Mouse (Mus musculus): ENCODE data around the gene Slc25a53.

DNA sequence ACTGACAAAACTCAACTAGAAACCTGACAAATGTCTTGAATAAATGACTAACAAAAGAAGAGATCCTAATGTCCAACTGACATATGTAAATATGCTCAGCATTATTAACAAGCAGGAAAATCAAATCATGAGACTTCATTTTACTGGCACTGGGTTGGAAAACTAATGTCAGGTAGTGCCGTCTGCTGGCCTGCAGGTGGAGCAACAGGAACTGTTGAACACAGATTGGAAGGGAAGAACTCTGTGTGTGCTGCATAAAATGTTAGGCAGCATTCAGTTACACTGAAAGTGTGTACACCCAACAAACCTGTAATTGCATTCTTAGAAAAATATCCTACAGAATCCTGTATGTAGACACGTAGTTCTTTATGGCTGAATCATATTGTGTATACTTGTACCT is 78.4 kb downstream of the Slc25a53 start:
- TF ChIP-seq CTCF (IDR thresholded peaks at IDR 0.05; ENCODE audit: borderline replicate concordance, extremely low read depth, insufficient read depth, insufficient read length) (peak; percentile 44; the same call in 1 of the 2 replicates), POLR2A (IDR thresholded peaks at IDR 0.05; ENCODE audit: borderline replicate concordance, extremely low read depth, insufficient read depth, insufficient read length, poor library complexity, severe bottlenecking) (no peak)
